Mouse (Mus musculus) naive thymus-derived CD4-positive, alpha-beta T cell, adult 2 months (primary cell): ENCODE results near the gene Gm32802.
"Not testable (repeated sequence)": the region's sequence is repeated elsewhere in the genome, so short reads cannot be mapped to it uniquely, and the experiment has no call there.

ENCODE experiments used
- DNase-seq: peaks from one replicate; pipeline ENCODE4 v3.0.0-alpha.2; 2011; ENCODE audit warnings: low read depth

The Gm32802 gene

DNA sequence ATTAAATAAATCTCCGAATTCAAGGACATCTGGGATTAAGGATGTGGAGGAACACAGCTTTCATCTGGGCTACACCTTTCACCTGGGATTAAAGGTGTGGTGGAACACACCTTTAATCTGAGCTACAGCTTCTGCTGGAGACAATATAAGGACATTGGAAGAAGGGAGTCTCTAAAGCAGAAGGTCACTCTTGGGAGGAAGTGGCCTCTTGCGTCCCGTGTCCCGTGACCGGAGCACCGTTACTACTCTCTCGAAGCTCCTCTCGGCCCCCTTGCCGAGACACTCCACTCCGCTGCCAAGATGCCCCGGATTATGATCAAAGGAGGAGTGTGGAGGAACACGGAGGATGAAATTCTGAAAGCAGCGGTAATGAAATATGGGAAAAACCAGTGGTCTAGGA, at the start of gene Gm32802:
Gm32802 (plus strand) TSS at position 301 of the 400 bp plus-strand sequence.
- DNase-seq: not testable (repeated sequence)

GRCm38 (mm10) chr10:118215719-118216393, 42.6 kb upstream of the Gm32802 start:
- not testable (repeated sequence) for DNase-seq

DNA sequence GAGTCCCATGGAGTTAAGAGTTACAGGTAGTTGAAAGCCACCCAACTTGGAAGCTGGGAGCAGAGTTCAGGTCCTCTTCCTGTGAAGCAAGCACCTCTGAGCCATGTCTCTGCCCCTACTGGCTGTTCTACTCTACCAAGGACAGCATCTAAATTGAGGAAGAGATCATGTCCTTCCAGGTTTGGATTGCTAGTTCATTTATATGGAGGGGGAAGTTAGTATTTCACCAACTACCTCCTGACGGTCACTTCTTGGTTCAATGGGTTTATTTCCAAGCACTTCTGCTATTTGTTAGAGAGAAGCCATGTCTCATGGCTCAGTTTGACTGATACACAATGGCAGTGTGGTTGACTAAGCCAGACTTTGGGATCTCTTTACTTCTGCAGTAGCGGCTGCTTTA, 30.9 kb upstream of the Gm32802 start:
- not testable (repeated sequence) for DNase-seq

DNA sequence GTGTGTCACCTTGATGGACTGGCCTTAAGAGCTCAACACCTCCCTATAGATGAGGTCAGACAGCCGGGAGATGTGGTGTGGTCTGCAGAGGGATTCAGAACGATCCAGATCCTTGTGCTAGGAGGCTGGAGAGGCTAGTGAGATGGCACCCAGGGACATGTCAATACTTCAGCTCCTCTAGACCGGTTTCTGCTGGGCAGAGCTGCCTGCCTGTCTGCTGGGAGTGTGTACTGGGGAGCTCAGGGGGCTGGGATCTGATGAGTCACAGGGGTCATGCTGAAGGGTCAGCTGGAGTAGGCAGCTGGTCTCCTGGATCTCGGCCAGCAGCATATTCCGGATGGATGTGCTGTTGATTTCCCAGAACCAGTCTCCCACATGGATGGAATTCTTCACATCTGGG, 25.9 kb upstream of the Gm32802 start:
- DNase-seq: not testable (repeated sequence)

DNA sequence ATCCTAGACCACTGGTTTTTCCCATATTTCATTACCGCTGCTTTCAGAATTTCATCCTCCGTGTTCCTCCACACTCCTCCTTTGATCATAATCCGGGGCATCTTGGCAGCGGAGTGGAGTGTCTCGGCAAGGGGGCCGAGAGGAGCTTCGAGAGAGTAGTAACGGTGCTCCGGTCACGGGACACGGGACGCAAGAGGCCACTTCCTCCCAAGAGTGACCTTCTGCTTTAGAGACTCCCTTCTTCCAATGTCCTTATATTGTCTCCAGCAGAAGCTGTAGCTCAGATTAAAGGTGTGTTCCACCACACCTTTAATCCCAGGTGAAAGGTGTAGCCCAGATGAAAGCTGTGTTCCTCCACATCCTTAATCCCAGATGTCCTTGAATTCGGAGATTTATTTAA, 17.8 kb upstream of the Gm32802 start, which contains the start of gene Gm32717:
Gm32717 (minus strand) TSS at position 101 of the 400 bp plus-strand sequence.
- not testable (repeated sequence) for DNase-seq

DNA sequence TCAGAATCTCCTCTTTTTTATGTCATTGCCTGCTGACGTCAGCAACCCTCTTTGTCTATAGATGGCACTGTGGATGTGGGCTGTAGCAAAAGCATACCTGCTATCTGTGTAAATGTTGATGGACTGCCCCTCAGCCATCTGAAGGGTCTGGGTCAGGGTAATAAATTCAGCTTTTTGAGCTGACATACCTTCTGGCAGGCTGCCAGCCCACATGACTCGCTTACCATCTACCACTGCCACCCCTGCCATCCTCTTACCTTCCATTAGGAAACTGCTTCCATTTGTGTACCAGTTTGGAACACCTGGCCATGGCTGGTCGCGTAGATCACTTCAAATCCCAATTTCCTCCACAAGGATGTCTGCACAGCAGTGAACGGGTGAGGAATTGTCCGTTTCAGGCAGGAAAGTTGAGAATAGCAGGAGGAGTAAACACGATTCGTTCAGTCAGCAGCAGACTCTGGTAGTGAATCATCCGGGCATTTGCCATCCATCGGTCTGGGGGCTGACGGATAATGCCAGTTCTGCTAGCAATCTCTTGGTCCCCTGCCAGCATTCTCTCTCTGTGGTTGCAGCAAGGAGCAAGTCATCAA, 9.4 kb upstream of the Gm32802 start:
- not testable (repeated sequence) for DNase-seq

DNA sequence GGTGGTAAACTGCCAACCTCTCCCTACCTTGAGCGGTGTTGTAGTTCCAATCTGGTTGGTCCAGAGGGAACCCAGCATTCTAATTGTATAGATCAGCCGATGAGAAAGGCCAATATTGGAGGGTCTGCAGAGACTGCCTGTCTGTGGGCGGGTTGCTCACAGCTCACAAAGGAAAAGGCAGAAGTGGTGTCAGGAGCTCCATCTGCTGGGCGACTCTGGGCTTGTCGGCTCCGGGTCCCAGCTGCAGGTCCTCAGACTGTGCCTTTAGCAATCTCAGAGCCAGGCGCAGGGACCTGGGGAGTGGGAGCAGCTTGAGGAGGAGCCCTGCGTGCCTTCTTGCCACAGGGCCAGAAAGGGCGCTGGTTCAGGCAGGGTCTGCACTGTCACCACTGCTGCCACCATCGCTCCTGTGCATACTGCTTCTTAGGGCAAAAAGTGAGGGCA, 7.6 kb upstream of the Gm32802 start:
- DNase-seq: no peak

DNA sequence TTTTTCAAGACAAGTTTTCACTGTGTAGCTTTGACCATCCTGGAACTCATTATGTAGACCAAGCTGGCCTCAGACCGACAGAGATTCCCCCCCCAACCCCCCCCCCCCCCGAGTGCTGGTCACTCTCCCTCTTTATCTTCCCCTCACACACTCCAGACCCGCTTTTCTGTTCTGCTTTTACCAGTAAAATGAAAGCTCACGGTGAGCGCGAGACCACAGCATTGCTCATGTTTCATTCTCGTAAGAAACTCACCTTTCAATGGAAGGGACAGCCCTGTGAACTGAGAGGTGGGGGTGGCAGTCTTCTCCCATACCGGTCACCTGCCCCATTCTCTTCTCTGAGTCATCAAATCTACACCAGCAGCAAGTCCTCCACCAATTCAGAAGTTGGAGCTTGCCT, 10.3 kb downstream of the Gm32802 start:
- not testable (repeated sequence) for DNase-seq

DNA sequence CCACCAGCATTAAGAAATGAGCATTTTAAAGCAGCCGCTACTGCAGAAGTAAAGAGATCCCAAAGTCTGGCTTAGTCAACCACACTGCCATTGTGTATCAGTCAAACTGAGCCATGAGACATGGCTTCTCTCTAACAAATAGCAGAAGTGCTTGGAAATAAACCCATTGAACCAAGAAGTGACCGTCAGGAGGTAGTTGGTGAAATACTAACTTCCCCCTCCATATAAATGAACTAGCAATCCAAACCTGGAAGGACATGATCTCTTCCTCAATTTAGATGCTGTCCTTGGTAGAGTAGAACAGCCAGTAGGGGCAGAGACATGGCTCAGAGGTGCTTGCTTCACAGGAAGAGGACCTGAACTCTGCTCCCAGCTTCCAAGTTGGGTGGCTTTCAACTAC, 12.9 kb downstream of the Gm32802 start:
- not testable (repeated sequence) for DNase-seq

DNA sequence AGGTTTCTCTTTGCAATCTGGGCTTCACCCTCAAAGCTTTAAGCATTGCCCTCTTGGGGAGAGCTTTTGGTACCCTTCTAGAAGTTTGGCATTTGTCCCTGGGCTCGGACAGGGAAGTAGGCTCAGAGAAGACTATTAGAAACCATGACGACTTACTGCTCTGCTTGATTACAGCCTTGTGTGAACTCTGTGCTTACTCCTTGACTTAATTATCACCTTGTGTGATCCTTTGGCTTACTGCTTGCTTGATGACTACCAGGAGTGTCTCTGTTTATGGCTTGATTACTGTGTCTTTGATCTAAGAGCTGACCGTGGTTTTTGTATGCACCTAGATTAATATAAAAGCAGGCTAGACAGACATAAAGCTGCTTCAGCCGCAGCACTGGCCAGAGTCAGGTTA, 19.6 kb downstream of the Gm32802 start:
- not testable (repeated sequence) for DNase-seq

GRCm38 (mm10) chr10:118282565-118282964, 24.1 kb downstream of the Gm32802 start:
- not testable (repeated sequence) for DNase-seq

DNA sequence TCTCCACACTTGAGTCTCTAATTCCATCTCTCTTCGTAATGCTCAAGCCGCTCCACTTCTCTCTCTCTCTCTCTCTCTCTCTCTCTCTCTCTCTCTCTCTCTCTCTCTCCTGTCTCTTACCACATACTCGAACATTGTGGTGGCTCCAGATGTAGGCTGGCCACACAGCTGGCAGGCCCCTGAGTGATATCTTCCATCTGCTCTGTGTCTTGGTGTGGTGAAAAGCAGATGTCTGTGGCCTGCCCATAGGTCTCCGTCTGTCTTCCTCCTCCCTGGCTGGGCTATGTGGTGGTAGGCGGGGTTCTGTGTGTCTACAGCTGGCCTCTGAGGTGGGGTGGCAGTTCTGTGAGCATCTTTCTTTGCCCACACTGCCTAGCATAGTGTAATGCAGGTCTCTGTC, 24.5 kb downstream of the Gm32802 start:
- DNase-seq: not testable (repeated sequence)

GRCm38 (mm10) chr10:118294938-118295337, 36.5 kb downstream of the Gm32802 start, which contains the start of gene Iltifb:
TSS of gene Iltifb (minus strand) at chr10:118295038.
- no peak for DNase-seq

DNA sequence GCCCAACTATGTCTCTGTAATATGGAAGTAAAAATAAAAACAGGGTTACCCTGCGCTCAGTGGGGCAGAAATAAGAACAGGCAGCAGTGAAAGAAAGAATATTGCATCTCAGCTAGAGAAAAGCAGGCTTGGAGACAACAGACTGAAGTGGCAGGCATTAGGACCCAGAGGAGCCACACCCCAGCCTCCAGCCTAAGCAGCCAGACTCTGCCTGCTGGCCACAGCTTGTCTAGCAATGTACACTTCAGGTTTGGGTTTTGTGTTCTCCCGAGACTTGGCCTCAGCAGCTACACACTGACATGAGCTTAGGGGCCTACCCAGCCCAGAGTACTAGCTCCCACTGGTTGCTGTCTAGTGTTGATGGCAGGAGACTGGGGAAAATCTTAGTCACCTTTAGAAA, 43.6 kb downstream of the Gm32802 start:
- DNase-seq: not testable (repeated sequence)
